Mouse (Mus musculus): ENCODE data around the gene Tex2.

DNA sequence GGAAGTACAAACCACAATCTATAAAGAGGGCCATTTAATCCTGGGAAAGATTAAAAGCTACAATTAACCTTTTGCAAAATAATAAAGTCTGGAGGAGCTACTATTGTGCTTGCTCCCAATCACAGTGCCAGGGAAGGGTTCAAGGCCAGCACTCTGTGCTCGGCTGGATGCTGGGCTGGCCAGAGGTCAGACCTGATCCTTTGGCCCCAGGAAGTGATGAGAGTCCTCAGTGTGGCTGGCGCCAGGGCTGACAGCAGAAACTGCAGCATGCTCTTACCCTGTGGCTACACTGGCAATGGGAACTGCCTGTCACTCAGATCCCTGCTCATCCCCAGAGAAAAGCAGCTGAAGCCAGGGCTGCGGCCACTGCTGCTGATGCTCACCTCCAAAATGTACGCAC lies 55.2 kb downstream of the Tex2 start:
- no peak for TF ChIP-seq ZC3H11A (IDR thresholded peaks at IDR 0.05; ENCODE audit: borderline replicate concordance, low read depth, low read length)
- TF ChIP-seq MAFK (IDR thresholded peaks at IDR 0.05; ENCODE audit: insufficient read depth, low read depth, low read length): no peak
- no peak for TF ChIP-seq HCFC1 (IDR thresholded peaks at IDR 0.05; ENCODE audit: borderline replicate concordance, insufficient read depth, low read length)
